Mouse (Mus musculus): ENCODE measurements around the gene Gphb5.

DNA sequence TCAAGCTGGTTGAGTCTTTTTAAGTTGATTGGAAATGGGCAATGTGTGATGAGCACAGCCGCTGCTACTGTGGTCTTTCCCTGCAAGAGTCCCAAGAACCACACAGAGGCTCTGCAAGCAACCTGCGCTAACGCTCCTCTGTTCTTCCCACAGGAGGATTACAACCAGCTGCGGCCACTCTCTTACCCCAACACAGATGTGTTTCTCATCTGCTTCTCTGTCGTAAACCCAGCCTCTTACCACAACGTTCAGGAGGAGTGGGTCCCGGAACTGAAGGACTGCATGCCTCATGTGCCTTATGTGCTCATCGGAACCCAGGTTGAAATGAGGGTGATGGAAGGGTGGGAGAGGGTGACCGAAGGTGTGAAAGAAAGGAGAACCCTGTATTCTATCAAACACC, 25.1 kb downstream of the Gphb5 start:
- TF ChIP-seq CTCF (IDR thresholded peaks at IDR 0.05; ENCODE audit: borderline replicate concordance, insufficient read depth, low read length): no peak
- TF ChIP-seq POLR2A (IDR thresholded peaks at IDR 0.05; ENCODE audit: low read depth, low read length): no peak
